Comparison of ENCODE assay signal across 22 mouse cellular contexts in the genomic region with DNA sequence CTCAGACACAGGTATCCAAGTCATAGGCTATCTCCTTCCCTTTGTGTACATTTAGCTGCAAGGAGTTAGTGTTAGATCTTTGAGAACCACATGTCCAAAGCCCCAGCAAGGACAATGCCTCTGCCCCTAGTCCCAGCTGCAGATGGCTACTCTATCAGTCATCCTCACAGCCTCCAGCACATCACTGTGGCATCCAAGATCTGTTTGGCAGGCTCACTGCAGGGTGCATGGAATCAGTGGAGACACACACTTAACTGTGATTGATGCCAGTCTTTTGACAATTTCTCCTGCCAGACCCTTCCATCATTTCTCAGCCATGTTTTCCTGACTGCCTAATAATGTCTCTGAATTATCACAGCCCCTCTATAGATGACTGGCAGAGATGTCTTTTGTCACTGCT.
DNase-seq lines count a peak whose midpoint lies in the region; ATAC-seq and TF ChIP-seq lines count a peak whose summit lies in the region.
"Had no signal": no experiment of that assay in that cellular context is flagged by ENCODE, and none has a peak within 500 bp of the region (broad histone marks: within the 10 kb centered on the region; RNA-seq: fewer than 3 reads in every experiment).

No protein-coding gene starts in this region.

- H3K27ac ChIP-seq in forebrain, embryonic 14.5 days (ENCODE audit: low read depth, low read length), result no peak overlapping the region
- no peak overlapping the region for H3K27ac ChIP-seq in forebrain, embryonic 10.5 days
- H3K27ac ChIP-seq in hindbrain, postnatal 0 days, result no peak overlapping the region
- no peak overlapping the region for H3K27ac ChIP-seq in hindbrain, embryonic 14.5 days
- H3K27ac ChIP-seq: embryonic facial prominence, embryonic 15.5 days; liver, embryonic 13.5 days; midbrain, embryonic 13.5 days; neural tube, embryonic 12.5 days had no signal

- no peaks in the 10 kb centered on the region for H3K27me3 ChIP-seq in forebrain, embryonic 14.5 days (replicated peaks; ENCODE audit: control insufficient read depth, insufficient read depth, low read length)
- no peaks in the 10 kb centered on the region for H3K27me3 ChIP-seq in forebrain, embryonic 10.5 days (ENCODE audit: poor library complexity, severe bottlenecking)
- H3K27me3 ChIP-seq in hindbrain, postnatal 0 days (ENCODE audit: insufficient read depth, low read length), result no peaks in the 10 kb centered on the region
- no peaks in the 10 kb centered on the region for H3K27me3 ChIP-seq in hindbrain, embryonic 14.5 days (ENCODE audit: control insufficient read depth, insufficient read depth, low read length)
- H3K27me3 ChIP-seq: embryonic facial prominence, embryonic 15.5 days; liver, embryonic 13.5 days; midbrain, embryonic 13.5 days; neural tube, embryonic 12.5 days had no signal

- peak; percentile 20 for DNase-seq in forebrain, embryonic 14.5 days (ENCODE audit: low spot score)
- no peak for DNase-seq in forebrain, embryonic 10.5 days (ENCODE audit: extremely low spot score, low spot score)
- peak; percentile 52 for DNase-seq in hindbrain, postnatal 0 days (ENCODE audit: low spot score)
- no peak for DNase-seq in hindbrain, embryonic 14.5 days (ENCODE audit: low spot score)
- peak; percentile 40 for DNase-seq in brain, embryonic 14.5 days (ENCODE audit: low read depth)
- DNase-seq in retina, embryonic 14.5 days (ENCODE audit: low spot score), result peak; percentile 25
- no peak for DNase-seq in urinary bladder, postnatal 36 days (ENCODE audit: low spot score in 2 of 2)
- DNase-seq: adrenal gland, adult 8-10 months; cerebellum, adult 18-20 months; gastrocnemius, postnatal 14 days; kidney, adult 8-10 months; kidney, postnatal 10 days; liver, embryonic 13.5 days; lung, adult 2 months; lung, postnatal 14 days; right cerebral cortex, postnatal 4 days; thymus, postnatal 14 days had no signal

- no peak overlapping the region for H3K4me2 ChIP-seq in forebrain, embryonic 14.5 days (ENCODE audit: low read length)
- no peak overlapping the region for H3K4me2 ChIP-seq in hindbrain, postnatal 0 days (ENCODE audit: low read depth, low read length)
- no peak overlapping the region for H3K4me2 ChIP-seq in hindbrain, embryonic 14.5 days (replicated peaks)
- H3K4me2 ChIP-seq: embryonic facial prominence, embryonic 15.5 days; heart, embryonic 11.5 days; liver, embryonic 13.5 days; midbrain, embryonic 13.5 days; neural tube, embryonic 12.5 days had no signal

- ATAC-seq in forebrain, embryonic 14.5 days, result no peak
- ATAC-seq in hindbrain, postnatal 0 days, result peak; percentile 55; the same call in 1 of the 2 replicates
- no peak for ATAC-seq in hindbrain, embryonic 14.5 days (ENCODE audit: low FRiP score)
- ATAC-seq: activated CD4-positive, CD25-positive, alpha-beta regulatory T cell, adult 4 months; midbrain, embryonic 13.5 days had no signal

- no peaks in the 10 kb centered on the region for H3K9me3 ChIP-seq in forebrain, embryonic 14.5 days (replicated peaks; ENCODE audit: control insufficient read depth, low read length)
- H3K9me3 ChIP-seq in forebrain, embryonic 10.5 days, result no peaks in the 10 kb centered on the region
- no peaks in the 10 kb centered on the region for H3K9me3 ChIP-seq in hindbrain, postnatal 0 days (ENCODE audit: low read length)
- no peaks in the 10 kb centered on the region for H3K9me3 ChIP-seq in hindbrain, embryonic 14.5 days (ENCODE audit: control insufficient read depth, low read length)
- H3K9me3 ChIP-seq: embryonic facial prominence, embryonic 15.5 days; liver, embryonic 13.5 days; midbrain, embryonic 13.5 days; neural tube, embryonic 12.5 days had no signal

- TF ChIP-seq CTCF in hindbrain, postnatal 0 days (IDR thresholded peaks at IDR 0.05; ENCODE audit: low read depth), result no peak
- TF ChIP-seq CTCF in brain, embryonic 14.5 days (IDR thresholded peaks at IDR 0.05; ENCODE audit: borderline replicate concordance, extremely low read depth, insufficient read depth, insufficient read length), result no peak

- H3K4me3 ChIP-seq in forebrain, embryonic 14.5 days (ENCODE audit: low read depth, low read length), result no peak overlapping the region
- H3K4me3 ChIP-seq in forebrain, embryonic 10.5 days, result no peak overlapping the region
- H3K4me3 ChIP-seq in hindbrain, postnatal 0 days (ENCODE audit: low read length), result no peak overlapping the region
- no peak overlapping the region for H3K4me3 ChIP-seq in hindbrain, embryonic 14.5 days (replicated peaks; ENCODE audit: low read length)
- H3K4me3 ChIP-seq: embryonic facial prominence, embryonic 15.5 days; liver, embryonic 13.5 days; midbrain, embryonic 13.5 days; neural tube, embryonic 12.5 days had no signal

- TF ChIP-seq POLR2A in brain, embryonic 14.5 days (IDR thresholded peaks at IDR 0.05; ENCODE audit: borderline replicate concordance, extremely low read depth, insufficient read depth, insufficient read length, poor library complexity, severe bottlenecking), result no peak

- H3K36me3 ChIP-seq in forebrain, embryonic 14.5 days (ENCODE audit: control insufficient read depth, insufficient read depth, low read length), result no peaks in the 10 kb centered on the region
- H3K36me3 ChIP-seq in forebrain, embryonic 10.5 days (replicated peaks), result no peaks in the 10 kb centered on the region
- H3K36me3 ChIP-seq in hindbrain, postnatal 0 days (ENCODE audit: insufficient read depth, low read length), result no peaks in the 10 kb centered on the region
- H3K36me3 ChIP-seq in hindbrain, embryonic 14.5 days (replicated peaks; ENCODE audit: control insufficient read depth, insufficient read depth), result no peaks in the 10 kb centered on the region
- H3K36me3 ChIP-seq: embryonic facial prominence, embryonic 15.5 days; liver, embryonic 13.5 days; midbrain, embryonic 13.5 days; neural tube, embryonic 12.5 days had no signal

- no peak overlapping the region for H3K9ac ChIP-seq in forebrain, embryonic 14.5 days (ENCODE audit: low read length)
- H3K9ac ChIP-seq in hindbrain, postnatal 0 days (replicated peaks; ENCODE audit: low read length), result no peak overlapping the region
- no peak overlapping the region for H3K9ac ChIP-seq in hindbrain, embryonic 14.5 days
- H3K9ac ChIP-seq: embryonic facial prominence, embryonic 15.5 days; liver, embryonic 13.5 days; midbrain, embryonic 13.5 days; neural tube, embryonic 12.5 days had no signal

- no peaks in the 10 kb centered on the region for H3K4me1 ChIP-seq in forebrain, embryonic 14.5 days (ENCODE audit: control insufficient read depth, insufficient read depth, low read length)
- H3K4me1 ChIP-seq in forebrain, embryonic 10.5 days, result no peaks in the 10 kb centered on the region
- H3K4me1 ChIP-seq in hindbrain, postnatal 0 days (ENCODE audit: insufficient read depth, low read length), result no peaks in the 10 kb centered on the region
- no peaks in the 10 kb centered on the region for H3K4me1 ChIP-seq in hindbrain, embryonic 14.5 days (replicated peaks; ENCODE audit: control insufficient read depth, insufficient read depth, low read length)
- H3K4me1 ChIP-seq: embryonic facial prominence, embryonic 15.5 days; liver, embryonic 13.5 days; midbrain, embryonic 13.5 days; neural tube, embryonic 12.5 days had no signal

Comparison
In these comparisons a context has a peak if more than half of its experiments do, and no peak if none do; other contexts are left out.
1. DNase-seq: peak in forebrain, embryonic 14.5 days (single experiment), hindbrain, postnatal 0 days (single experiment), brain, embryonic 14.5 days (single experiment) and retina, embryonic 14.5 days (single experiment); none in forebrain, embryonic 10.5 days (single experiment), hindbrain, embryonic 14.5 days (single experiment) and urinary bladder, postnatal 36 days (0 of 2).